In the genomic region with DNA sequence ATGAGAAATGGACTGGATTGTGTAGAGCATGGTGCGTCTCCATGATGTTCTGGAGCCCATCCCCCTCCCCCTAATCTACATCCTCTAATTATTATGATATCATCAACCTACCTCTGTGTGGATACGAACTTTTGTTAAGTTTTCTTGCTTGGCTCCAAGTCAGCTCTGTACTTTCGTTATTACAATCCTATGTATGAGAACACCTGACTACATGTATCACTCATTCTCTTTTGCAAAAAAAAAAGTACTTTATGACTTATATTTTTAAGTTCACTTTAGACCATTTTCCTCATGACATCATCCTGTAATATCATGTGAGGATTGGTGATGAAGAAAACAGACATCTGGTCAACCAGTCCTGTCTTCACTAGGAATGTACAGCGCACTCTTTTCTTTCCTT, we compare ENCODE assay signal across 31 mouse cellular contexts.
"Had no signal": no experiment of that assay in that cellular context is flagged by ENCODE, and none has a peak within 500 bp of the region (broad histone marks: within the 10 kb centered on the region; RNA-seq: fewer than 3 reads in every experiment).

No protein-coding gene starts in this region.

- H3K9me3 ChIP-seq: limb, embryonic 10.5 days; limb, embryonic 12.5 days; limb, embryonic 13.5 days; limb, embryonic 15.5 days; liver, embryonic 12.5 days; liver, embryonic 13.5 days; liver, embryonic 15.5 days; lung, embryonic 15.5 days; megakaryocyte, embryonic 14.5 days; midbrain, embryonic 10.5 days; midbrain, embryonic 12.5 days; midbrain, embryonic 13.5 days; midbrain, embryonic 15.5 days had no signal

- H3K4me1 ChIP-seq: liver, embryonic 12.5 days; liver, embryonic 13.5 days; liver, embryonic 15.5 days; megakaryocyte, embryonic 14.5 days; midbrain, embryonic 15.5 days had no signal

- DNase-seq: left cerebral cortex, postnatal 4 days; liver; liver, embryonic 13.5 days; liver, postnatal 0 days; lung, adult 18-20 months; lung, adult 2 months; lung, embryonic 14.5 days; lung, postnatal 10 days; lung, postnatal 14 days; lung, postnatal 36 days; lung, postnatal 4 days; midbrain, embryonic 14.5 days had no signal

- H3K4me2 ChIP-seq: limb, embryonic 12.5 days; limb, embryonic 13.5 days; limb, embryonic 15.5 days; liver, embryonic 11.5 days; liver, embryonic 12.5 days; liver, embryonic 13.5 days; liver, embryonic 15.5 days; lung, embryonic 14.5 days; lung, embryonic 15.5 days; midbrain, embryonic 11.5 days; midbrain, embryonic 12.5 days; midbrain, embryonic 13.5 days; midbrain, embryonic 15.5 days had no signal

- H3K9ac ChIP-seq: limb, embryonic 12.5 days; limb, embryonic 13.5 days; limb, embryonic 15.5 days; liver, embryonic 12.5 days; liver, embryonic 13.5 days; liver, embryonic 14.5 days; liver, embryonic 15.5 days; liver, postnatal 0 days; lung, embryonic 14.5 days; lung, embryonic 15.5 days; midbrain, embryonic 12.5 days; midbrain, embryonic 13.5 days; midbrain, embryonic 15.5 days had no signal

- H3K27me3 ChIP-seq: limb, embryonic 12.5 days; limb, embryonic 13.5 days; limb, embryonic 15.5 days; liver, embryonic 12.5 days; liver, embryonic 13.5 days; liver, embryonic 15.5 days; midbrain, embryonic 15.5 days had no signal

- H3K36me3 ChIP-seq: limb, embryonic 10.5 days; limb, embryonic 12.5 days; limb, embryonic 13.5 days; limb, embryonic 15.5 days; liver, embryonic 12.5 days; liver, embryonic 13.5 days; liver, embryonic 15.5 days; lung, embryonic 15.5 days; midbrain, embryonic 10.5 days; midbrain, embryonic 12.5 days; midbrain, embryonic 13.5 days; midbrain, embryonic 15.5 days had no signal

- H3K27ac ChIP-seq: limb, embryonic 15.5 days; liver, embryonic 12.5 days; liver, embryonic 13.5 days; liver, embryonic 14.5 days; liver, embryonic 15.5 days; lung, embryonic 15.5 days; macrophage; midbrain, embryonic 12.5 days; midbrain, embryonic 13.5 days; midbrain, embryonic 15.5 days had no signal

- ATAC-seq: liver, embryonic 12.5 days; liver, postnatal 0 days; lung, postnatal 0 days; midbrain, embryonic 13.5 days; midbrain, embryonic 15.5 days; midbrain, embryonic 16.5 days had no signal

- H3K4me3 ChIP-seq: limb, embryonic 10.5 days; limb, embryonic 12.5 days; limb, embryonic 13.5 days; limb, embryonic 15.5 days; liver, embryonic 12.5 days; liver, embryonic 13.5 days; liver, embryonic 15.5 days; lung, embryonic 15.5 days; megakaryocyte, embryonic 14.5 days; midbrain, embryonic 10.5 days; midbrain, embryonic 12.5 days; midbrain, embryonic 13.5 days; midbrain, embryonic 15.5 days; myocyte had no signal
